Mouse (Mus musculus) heart, postnatal 4 days (tissue): Measurements from ENCODE around the gene Prr19. TPM values are rescaled to one million over a fixed set of nuclear protein-coding genes. Genes with fewer than 3 reads are reported as not detected.
"Not testable (repeated sequence)": the region's sequence is repeated elsewhere in the genome, so short reads cannot be mapped to it uniquely, and the experiment has no call there.

Experiments
- DNase-seq: peaks from one replicate; pipeline ENCODE4 v3.0.0; 2021
- total RNA-seq, 2 experiments: library from RNA; stranded (reverse); gene quantifications; 2 replicates each; pipeline ENCODE4 v1.2.3; 2021

Prr19 gene
- total RNA-seq, 2 experiments from 2014 or later: not detected

DNA sequence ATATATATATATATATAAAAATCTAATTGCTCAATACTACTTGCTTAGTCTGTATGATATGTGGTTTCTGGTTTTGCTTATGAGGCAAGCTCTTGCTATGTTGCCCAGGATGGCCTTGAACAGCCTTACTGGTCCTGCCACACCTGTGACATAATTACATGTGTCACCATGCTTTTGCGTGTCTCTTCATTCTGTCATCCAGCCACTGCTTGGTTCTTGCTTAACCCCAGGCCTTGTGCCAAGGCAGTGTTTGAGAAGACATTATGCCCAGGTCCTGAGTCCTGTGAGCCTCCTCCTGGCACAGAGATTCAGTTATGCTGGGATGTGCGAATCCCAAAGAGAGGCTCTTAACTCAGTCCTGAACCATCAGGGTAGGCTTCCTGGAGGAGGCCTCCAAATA, 22.0 kb downstream of the Prr19 start:
- DNase-seq: no peak

DNA sequence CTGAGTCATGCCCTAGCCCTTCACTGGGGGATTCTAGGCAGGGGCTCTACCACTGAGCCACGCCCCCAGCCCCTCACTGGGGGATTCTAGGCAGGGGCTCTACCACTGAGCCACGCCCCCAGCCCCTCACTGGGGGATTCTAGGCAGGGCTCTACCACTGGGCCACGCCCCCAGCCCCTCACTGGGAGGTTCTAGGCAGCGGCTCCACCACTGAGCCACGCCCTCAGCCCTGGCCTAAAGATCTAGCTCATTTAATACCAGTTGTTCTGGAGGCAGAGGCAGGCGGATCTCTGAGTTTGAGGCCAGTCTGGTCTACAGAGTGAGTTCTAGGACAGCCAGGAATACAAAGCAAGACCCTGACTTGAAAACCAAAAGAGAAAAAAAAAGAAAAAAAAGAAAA, 24.2 kb downstream of the Prr19 start:
- DNase-seq: not testable (repeated sequence)

DNA sequence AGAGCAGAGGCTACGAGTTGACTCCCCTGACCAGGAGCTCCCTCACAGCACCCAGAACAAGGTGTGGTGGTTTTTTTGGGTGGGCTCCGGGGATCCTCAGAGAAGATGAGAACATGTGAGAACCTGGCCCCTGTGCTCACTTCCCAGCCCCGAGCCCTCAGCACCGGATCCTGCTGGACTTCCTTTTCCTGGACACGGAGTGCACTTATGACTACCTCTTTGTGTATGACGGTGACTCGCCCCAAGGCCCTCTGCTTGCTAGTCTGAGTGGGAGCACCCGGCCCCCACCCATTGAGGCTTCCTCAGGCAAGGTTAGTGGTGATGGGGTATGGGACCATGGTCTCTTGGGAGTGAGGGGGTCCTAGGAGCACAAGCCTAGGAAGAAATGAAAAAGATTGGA, 25.0 kb downstream of the Prr19 start:
- DNase-seq: no peak

DNA sequence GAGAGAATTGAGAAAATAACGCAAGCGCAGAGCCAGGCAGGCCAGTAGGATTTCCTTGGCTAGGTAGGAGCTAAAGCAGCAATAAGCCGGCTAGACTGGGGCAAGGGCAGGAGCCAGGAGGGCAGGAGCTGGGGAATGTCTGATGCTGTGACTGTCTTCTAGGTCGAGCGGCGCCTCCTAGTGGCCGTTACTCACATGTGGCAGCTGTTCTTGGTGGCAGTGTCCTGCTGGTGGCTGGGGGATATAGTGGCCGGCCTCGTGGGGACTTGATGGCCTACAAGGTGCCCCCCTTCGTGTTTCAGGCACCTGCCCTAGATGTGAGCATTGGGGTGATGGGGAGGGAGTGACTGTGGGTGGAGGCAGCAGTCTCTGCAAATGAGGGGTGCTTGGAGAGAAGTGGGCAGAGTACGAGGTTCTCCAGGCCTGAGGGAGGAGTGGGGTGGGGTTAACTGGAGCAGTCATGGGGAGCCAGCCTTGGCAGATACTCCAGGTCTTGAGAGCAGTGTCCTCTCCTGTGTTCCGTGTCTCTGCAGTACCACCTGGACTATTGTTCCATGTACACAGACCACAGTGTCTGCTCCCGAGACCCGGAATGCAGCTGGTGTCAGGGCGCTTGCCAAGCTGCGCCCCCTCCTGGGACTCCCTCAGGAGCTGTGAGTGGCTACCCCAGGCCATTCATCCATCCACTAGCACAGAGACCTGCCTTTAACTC, 32.5 kb downstream of the Prr19 start:
- DNase-seq: peak; percentile 83

DNA sequence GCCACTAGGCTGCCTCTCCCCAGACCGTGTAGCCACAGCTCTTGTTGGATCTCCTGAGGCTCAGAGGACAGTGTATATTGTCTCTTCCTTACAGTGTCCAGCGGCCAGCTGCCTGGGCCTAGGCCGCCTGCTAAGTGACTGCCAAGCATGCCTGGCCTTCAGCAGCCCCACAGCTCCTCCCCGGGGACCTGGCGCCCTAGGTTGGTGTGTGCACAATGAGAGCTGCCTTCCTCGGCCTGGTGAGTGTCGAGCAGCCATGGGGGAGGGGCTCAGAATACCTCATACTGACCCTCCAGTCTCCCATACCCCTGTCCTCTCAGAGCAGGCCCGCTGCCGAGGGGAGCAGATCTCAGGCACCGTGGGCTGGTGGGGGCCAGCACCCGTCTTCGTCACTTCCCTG, 33.3 kb downstream of the Prr19 start:
- no peak for DNase-seq

DNA sequence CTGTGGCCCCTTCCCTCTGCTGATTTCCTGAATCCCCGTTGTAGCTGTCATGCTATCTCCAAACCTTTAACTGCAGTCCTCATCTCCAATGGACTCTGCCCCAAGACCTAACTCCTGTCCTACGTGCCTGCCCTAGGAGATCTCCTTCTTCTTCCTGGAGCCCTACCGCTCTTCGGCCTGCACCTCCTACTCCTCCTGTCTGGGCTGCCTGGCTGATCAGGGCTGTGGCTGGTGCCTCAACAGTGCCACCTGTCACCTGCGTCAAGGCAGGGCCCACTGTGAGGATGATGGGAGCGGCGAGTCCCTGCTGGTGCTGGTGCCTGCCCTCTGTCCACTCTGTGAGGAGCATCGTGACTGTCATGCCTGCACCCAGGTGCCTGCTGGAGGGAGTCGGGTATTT, 38.1 kb downstream of the Prr19 start:
- no peak for DNase-seq

DNA sequence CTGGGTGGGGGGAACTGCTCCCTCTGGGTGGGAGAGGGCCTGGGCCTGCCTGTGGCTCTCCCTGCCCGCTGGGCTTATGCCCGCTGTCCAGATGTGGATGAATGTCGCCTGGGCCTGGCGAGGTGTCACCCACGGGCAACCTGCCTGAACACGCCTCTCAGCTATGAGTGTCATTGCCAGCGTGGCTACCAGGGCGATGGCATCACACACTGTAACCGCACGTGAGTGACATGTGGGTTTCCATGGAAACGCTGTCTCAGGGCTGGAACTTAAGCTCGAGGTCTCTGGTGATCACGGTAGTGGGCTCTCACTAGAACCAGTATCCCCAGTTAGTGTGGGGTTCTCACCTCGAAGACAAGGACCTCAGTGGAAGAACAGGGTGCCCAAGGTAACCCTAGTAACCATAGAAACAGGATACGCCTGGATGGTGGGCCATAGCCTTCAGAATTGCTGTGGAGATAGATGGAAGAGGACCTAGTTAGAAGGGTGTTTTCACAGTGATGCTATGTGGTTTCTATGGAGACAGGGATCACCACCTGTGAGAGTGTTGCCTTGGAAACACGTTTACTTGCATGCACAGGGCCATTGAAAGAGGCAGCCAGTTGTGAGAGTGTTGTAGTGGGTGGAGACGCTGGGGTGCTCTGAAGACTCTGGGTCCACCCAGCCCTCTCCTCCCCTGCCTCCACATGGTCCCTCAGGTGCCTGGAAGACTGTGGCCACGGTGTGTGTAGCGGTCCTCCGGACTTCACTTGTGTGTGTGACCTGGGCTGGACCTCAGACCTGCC, 40.0 kb downstream of the Prr19 start:
- no peak for DNase-seq

DNA sequence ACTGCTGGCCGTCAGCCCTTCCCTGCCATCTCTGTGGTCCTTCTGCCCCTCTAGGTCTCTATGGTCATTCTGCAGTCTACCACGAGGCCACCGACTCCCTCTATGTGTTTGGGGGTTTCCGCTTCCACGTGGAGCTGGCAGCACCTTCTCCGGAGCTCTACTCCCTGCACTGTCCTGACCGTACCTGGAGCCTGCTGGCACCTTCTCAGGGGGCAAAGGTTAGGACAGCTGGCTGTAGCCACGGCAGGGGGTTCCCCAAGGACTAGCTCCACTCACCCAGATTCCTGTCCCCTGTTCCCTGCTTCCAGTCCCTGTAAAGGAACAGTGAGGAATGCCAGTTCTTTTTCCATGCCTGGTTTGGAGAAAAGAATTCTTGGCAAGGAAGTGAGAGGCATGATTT, 47.6 kb downstream of the Prr19 start:
- DNase-seq: no peak

Other genes with a start within 250 kb of the Prr19 start
- 10 to 100 TPM; 14.0 to 15.7 TPM for gene Grik5, start 229.1 kb upstream of the Prr19 start, total RNA-seq
- 10 to 100 TPM; 13.5 to 16.3 TPM for gene Zfp574, start 228.8 kb upstream of the Prr19 start, total RNA-seq
- under 1 TPM; 0.36 to 0.79 TPM for gene Pou2f2, start 121.7 kb upstream of the Prr19 start, total RNA-seq
- gene Dedd2, start 80.8 kb upstream of the Prr19 start, total RNA-seq: 1 to 10 TPM; 7.2 to 9.6 TPM
- 10 to 100 TPM in 1 of 2 experiments, 1 to 10 TPM in 1; 9.9 to 10.2 TPM for gene Zfp526, start 80.0 kb upstream of the Prr19 start, total RNA-seq
- 10 to 100 TPM; 68.2 to 70.9 TPM for gene Gsk3a, start 63.6 kb upstream of the Prr19 start, total RNA-seq
- 10 to 100 TPM; 47.5 to 53.2 TPM for gene Erf, start 50.6 kb upstream of the Prr19 start, total RNA-seq
- gene Cic, start 33.7 kb upstream of the Prr19 start, total RNA-seq: 100 to 1,000 TPM; 108 to 109 TPM
- gene Pafah1b3, start 3.4 kb upstream of the Prr19 start, total RNA-seq: 10 to 100 TPM; 37.5 to 38.4 TPM
- not detected for gene Tmem145, start 4.7 kb downstream of the Prr19 start, total RNA-seq
- 10 to 100 TPM; 26.2 to 29.3 TPM for gene Megf8, start 15.8 kb downstream of the Prr19 start, total RNA-seq
- gene Cnfn, start 68.3 kb downstream of the Prr19 start, total RNA-seq: not detected
- gene Lipe, start 97.3 kb downstream of the Prr19 start, total RNA-seq: 10 to 100 TPM; 20.8 to 22.6 TPM
- gene Cxcl17, start 111.5 kb downstream of the Prr19 start, total RNA-seq: not detected
- 1 to 10 TPM; 9.1 to 9.7 TPM for gene Ceacam1, start 176.2 kb downstream of the Prr19 start, total RNA-seq
- 1 to 10 TPM in 1 of 2 experiments, under 1 TPM in 1; 0.95 to 1.1 TPM for gene Ceacam2, start 238.4 kb downstream of the Prr19 start, total RNA-seq